Mouse (Mus musculus): Measurements from ENCODE around the gene Shpk. TPM values are rescaled to one million over a fixed set of nuclear protein-coding genes. Genes with fewer than 3 reads are reported as not detected.
A peak's percentile ranks its signal among the peaks of the same experiment; 100 is the strongest.

The Shpk gene
- total RNA-seq, 2 experiments from 2014 or later = 3.1 to 3.2 TPM

DNA sequence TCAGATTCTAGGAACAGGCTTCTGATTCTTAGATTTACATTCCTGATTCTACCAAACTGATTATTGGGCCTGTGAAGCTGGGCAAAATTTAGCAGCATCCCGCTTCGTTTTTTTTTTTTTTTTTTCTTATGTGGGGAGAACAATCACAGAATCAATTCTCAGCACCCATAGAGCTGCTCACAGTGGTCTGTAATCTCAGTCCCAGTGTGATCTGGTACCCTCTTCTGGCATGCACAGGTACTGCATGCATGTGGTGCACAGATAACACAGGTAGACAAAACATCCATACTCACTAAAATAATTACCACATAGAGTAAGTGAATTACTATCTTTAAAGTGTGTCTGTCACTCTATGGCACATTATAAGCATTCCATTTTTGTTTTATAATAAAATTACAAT is 8.4 kb downstream of the Shpk start:
- no peak overlapping the region for H3K4me3 ChIP-seq
- TF ChIP-seq CTCF (conservative IDR thresholded peaks at IDR 0.05) = peak; percentile 57
- no peak overlapping the region for H3K27ac ChIP-seq
- DNase-seq (ENCODE audit: low spot score in 2 of 2) = no peak

GRCm38 (mm10) chr11:73213956-73214355 is 14.7 kb downstream of the Shpk start:
- no peak for TF ChIP-seq CTCF (conservative IDR thresholded peaks at IDR 0.05)
- Histone ChIP-seq H3K4me3 (no peak overlapping the region), H3K27ac (no peak overlapping the region)
- DNase-seq (ENCODE audit: low spot score in 2 of 2) = no peak

- no peak for DNase-seq (ENCODE audit: low spot score in 2 of 2)
- peak; percentile 55 for TF ChIP-seq CTCF (conservative IDR thresholded peaks at IDR 0.05)
- Histone ChIP-seq H3K27ac (no peak overlapping the region), H3K4me3 (no peak overlapping the region)
Measured at GRCm38 (mm10) chr11:73219671-73220070, 20.4 kb downstream of the Shpk start.

DNA sequence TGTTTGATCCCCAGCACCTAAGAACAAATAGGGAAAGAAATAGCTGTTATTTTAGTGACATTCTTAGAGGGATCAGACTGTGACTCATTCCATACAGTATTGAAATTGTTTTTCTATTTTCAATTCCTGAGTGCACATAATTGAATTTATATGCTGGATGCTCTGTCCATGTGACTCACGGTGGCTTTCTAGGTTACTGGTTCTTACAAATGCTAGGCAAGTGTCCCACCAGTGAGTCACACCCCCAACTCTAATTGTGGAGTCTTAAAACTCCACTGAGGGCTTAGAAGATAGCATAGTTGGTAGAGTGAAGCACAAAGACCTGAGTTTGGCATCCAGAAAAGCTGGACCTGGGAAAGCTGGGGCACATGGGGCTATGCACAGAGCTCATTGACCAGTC is 21.4 kb downstream of the Shpk start:
- Histone ChIP-seq H3K4me3 (no peak overlapping the region), H3K27ac (no peak overlapping the region)
- no peak for DNase-seq (ENCODE audit: low spot score in 2 of 2)
- TF ChIP-seq CTCF (conservative IDR thresholded peaks at IDR 0.05) = no peak

GRCm38 (mm10) chr11:73222846-73223245 is 23.6 kb downstream of the Shpk start:
- no peak for DNase-seq (ENCODE audit: low spot score in 2 of 2)
- no peak for TF ChIP-seq CTCF (conservative IDR thresholded peaks at IDR 0.05)
- H3K27ac ChIP-seq = no peak overlapping the region
- H3K4me3 ChIP-seq = no peak overlapping the region

- DNase-seq (ENCODE audit: low spot score in 2 of 2) = no peak
- H3K27ac ChIP-seq = no peak overlapping the region
- peak; percentile 63 for TF ChIP-seq CTCF (conservative IDR thresholded peaks at IDR 0.05)
- no peak overlapping the region for H3K4me3 ChIP-seq
Measured at GRCm38 (mm10) chr11:73223966-73224365, 24.7 kb downstream of the Shpk start.

DNA sequence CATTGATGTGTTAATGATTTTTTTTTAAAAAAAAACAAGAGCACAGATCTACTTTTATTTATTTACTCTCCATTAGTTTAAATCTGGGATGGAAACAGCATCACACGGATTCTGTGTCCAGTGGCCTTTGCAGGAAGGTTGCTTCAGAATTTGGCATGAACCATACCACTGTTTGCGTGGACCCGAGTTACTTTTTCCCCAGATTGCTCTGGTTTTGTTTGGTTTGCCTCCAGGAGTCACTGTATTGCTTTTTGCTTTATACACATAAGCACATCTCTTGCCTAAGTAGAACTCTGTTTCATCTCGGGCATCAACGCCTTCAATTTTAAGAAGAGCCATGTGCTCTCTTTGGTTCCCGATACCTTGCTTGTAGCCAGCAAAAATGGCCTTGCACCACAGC is 26.6 kb downstream of the Shpk start:
- H3K4me3 ChIP-seq = no peak overlapping the region
- no peak overlapping the region for H3K27ac ChIP-seq
- TF ChIP-seq CTCF (conservative IDR thresholded peaks at IDR 0.05) = no peak
- no peak for DNase-seq (ENCODE audit: low spot score in 2 of 2)

GRCm38 (mm10) chr11:73228881-73229280 is 29.6 kb downstream of the Shpk start:
- TF ChIP-seq CTCF (conservative IDR thresholded peaks at IDR 0.05) = no peak
- no peak for DNase-seq (ENCODE audit: low spot score in 2 of 2)
- Histone ChIP-seq H3K27ac (no peak overlapping the region), H3K4me3 (no peak overlapping the region)

GRCm38 (mm10) chr11:73230081-73230480 is 30.8 kb downstream of the Shpk start:
- no peak for TF ChIP-seq CTCF (conservative IDR thresholded peaks at IDR 0.05)
- no peak for DNase-seq (ENCODE audit: low spot score in 2 of 2)
- no peak overlapping the region for H3K4me3 ChIP-seq
- no peak overlapping the region for H3K27ac ChIP-seq

DNA sequence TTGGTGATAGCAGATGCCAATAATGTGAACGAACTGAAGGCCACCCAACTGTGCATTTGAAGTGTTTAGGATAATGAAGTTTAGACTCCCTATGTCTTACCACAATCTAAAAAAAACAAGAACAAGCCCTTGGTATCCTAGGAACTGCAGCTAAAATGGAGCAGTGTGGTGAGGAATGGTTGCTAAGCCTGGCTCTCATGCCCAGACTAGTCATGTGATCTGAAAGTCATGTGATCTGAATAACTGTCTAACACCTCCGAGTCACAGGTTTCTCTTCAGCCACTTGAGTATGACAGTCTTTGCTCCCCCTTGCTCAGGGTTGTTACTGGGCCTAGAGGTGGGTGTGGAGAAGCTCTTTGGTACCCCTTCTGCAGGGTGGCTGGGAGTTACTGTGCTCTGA is 33.3 kb downstream of the Shpk start:
- Histone ChIP-seq H3K4me3 (no peak overlapping the region), H3K27ac (no peak overlapping the region)
- no peak for TF ChIP-seq CTCF (conservative IDR thresholded peaks at IDR 0.05)
- no peak for DNase-seq (ENCODE audit: low spot score in 2 of 2)

DNA sequence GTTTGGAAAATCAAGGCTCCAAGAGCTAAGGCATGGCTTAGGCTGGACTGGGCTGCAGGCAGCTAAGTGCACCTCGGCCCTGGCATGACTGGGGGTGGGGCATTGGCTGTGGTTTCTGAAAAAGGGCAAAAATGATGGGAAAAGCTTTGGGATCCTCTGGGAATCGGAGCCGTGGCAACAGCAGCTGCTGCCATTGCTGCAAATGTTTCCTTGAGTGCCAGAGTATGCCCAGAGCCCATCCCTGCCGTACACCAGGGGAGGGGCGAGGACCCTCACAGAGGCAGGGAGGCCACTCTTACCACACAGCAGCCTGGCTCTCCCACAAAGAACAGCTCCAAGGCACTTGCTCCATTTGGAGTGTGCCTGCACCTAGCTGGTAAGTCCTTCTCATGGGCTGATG is 34.7 kb downstream of the Shpk start, which contains the start of gene Trpv1:
Gene Trpv1 (plus strand): TSS at position 301 of the 400 bp plus-strand sequence.
- H3K27ac ChIP-seq = no peak within 1 kb of the TSS
- no peak within 1 kb of the TSS for H3K4me3 ChIP-seq
- DNase-seq (ENCODE audit: low spot score in 2 of 2) = no peak
- no peak for TF ChIP-seq CTCF (conservative IDR thresholded peaks at IDR 0.05)

DNA sequence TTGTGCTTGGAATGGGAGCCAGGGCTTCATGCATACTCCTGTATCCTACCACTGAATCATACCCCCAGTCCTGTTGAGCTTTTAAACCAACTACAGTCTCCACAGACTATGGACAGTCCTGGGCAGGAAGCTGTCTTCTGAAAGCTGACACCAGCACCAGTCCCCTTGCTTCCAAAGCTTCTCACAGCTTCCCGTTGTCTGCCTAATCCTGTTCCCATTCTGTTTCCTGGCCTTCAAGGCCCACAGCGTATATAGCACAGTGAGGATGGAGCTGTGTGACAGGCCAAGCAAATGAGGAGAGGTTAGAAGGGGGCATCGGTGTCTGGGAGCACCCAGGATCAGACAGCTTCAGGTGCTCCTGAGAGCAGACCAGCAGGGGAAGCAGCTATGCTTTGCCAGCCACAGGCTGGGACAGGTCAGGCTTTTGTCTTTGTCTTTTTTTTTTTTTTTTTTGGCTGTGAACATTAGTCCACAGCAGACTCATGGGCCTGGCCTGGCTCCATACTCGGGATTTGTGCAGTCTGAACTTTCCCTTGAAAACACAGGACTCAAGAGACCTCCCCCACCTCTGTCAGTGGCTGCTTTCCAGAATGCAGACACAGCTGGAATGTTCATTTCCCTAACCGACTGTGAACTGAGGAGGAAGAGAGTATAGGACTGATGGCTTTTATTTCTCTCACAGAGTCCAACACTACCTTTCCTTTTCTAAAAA is 36.9 kb downstream of the Shpk start:
- DNase-seq (ENCODE audit: low spot score in 2 of 2) = no peak
- Histone ChIP-seq H3K4me3 (no peak overlapping the region), H3K27ac (no peak overlapping the region)
- no peak for TF ChIP-seq CTCF (conservative IDR thresholded peaks at IDR 0.05)

DNA sequence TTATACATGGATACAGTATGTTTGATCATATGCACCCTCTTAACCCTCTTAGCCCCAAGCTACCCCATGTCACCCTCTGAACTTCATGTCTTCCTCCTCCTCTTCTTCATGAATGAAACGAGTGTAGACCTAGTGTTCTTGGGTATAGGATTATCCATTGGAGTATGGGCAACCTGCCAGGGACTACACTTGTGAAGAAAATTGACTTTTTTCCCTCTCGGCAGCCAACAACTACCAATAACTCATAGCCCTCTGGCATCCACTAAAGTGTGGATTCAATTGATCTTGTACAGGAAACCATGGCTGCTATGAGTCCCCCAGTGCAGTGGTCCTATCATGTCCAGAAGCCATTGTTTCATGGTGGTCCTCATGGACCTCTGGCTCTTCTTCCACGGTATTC is 37.5 kb downstream of the Shpk start:
- no peak for DNase-seq (ENCODE audit: low spot score in 2 of 2)
- H3K4me3 ChIP-seq = no peak overlapping the region
- TF ChIP-seq CTCF (conservative IDR thresholded peaks at IDR 0.05) = no peak
- H3K27ac ChIP-seq = no peak overlapping the region

DNA sequence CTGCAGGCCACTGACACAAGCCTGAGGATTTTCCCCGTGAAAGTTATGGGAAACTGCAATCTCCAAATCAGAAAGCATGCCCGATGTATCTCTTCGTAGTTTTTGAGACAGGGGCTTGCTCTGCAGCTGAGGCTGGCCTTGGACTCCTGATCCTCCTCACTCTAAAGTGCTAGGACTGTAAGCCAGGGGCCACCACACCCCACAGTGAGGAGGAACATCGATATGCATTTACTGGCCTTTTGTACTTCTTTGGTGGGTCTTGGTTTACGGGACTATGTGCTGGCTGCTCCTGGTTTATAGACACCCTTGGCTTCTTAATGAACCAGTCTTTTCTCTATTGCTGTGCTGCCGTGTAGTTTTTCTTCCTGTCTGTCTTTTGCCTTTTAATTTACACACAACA is 42.9 kb downstream of the Shpk start:
- no peak for DNase-seq (ENCODE audit: low spot score in 2 of 2)
- TF ChIP-seq CTCF (conservative IDR thresholded peaks at IDR 0.05) = no peak
- Histone ChIP-seq H3K4me3 (no peak overlapping the region), H3K27ac (no peak overlapping the region)
